Mouse (Mus musculus): ENCODE measurements around the gene Dennd5b. TPM values are rescaled to one million over a fixed set of nuclear protein-coding genes. Genes with fewer than 3 reads are reported as not detected.

Gene Dennd5b
- polyA plus RNA-seq, 1 experiment from 2014 or later, result 4.6 TPM

DNA sequence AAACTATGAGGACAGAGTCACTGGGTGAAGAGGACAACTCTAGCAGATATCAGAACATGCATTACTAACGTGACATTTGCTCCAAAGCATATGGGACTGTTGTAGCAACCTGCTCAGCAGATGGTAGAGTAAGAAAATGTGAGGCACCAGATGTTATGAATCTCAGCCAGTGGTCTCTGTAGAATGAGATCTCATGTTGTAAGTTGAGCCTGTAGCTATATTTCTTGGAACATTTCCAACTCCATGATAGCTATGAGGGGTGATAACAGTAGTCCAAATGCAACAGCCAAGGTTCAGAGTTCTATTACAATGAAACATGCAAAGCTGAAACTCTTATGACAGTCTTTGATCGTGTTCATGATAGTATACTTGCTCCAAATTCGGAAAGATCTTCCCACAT, 28.6 kb downstream of the Dennd5b start:
- H3K9me3 ChIP-seq (replicated peaks; ENCODE audit: low read length), result no peaks in the 10 kb centered on the region
- H3K4me2 ChIP-seq (ENCODE audit: low read length), result no peak overlapping the region
- 0 out of 2 replicates have a peak, but pooled peaks cover 3% of the 10 kb centered on the region for H3K36me3 ChIP-seq (ENCODE audit: insufficient read depth, low read length)
- no peak for TF ChIP-seq CTCF (IDR thresholded peaks at IDR 0.05; ENCODE audit: low read depth)
- no peak for DNase-seq (ENCODE audit: low spot score)
- WGBS, result 75% methylated on average over 3 of the region's 3 CpGs
- H3K4me1 ChIP-seq (replicated peaks; ENCODE audit: insufficient read depth, low read length), result no peaks in the 10 kb centered on the region
- no peak overlapping the region for H3K27ac ChIP-seq
- ATAC-seq (replicated peaks; ENCODE audit: low FRiP score, low read depth), result no peak
- no peak overlapping the region for H3K4me3 ChIP-seq (replicated peaks; ENCODE audit: low read depth, low read length)
- no peak overlapping the region for H3K9ac ChIP-seq (ENCODE audit: low read depth, low read length)
- no peaks in the 10 kb centered on the region for H3K27me3 ChIP-seq (ENCODE audit: insufficient read depth, low read length)

- TF ChIP-seq CTCF (IDR thresholded peaks at IDR 0.05; ENCODE audit: low read depth), result no peak
- H3K4me2 ChIP-seq (ENCODE audit: low read length), result no peak overlapping the region
- no peaks in the 10 kb centered on the region for H3K36me3 ChIP-seq (ENCODE audit: insufficient read depth, low read length)
- no peaks in the 10 kb centered on the region for H3K4me1 ChIP-seq (replicated peaks; ENCODE audit: insufficient read depth, low read length)
- ATAC-seq (replicated peaks; ENCODE audit: low FRiP score, low read depth) (no peak), DNase-seq (ENCODE audit: low spot score) (no peak)
- WGBS, result 80% methylated on average over 4 of the region's 4 CpGs
- H3K27ac ChIP-seq, result no peak overlapping the region
- H3K27me3 ChIP-seq (ENCODE audit: insufficient read depth, low read length), result no peaks in the 10 kb centered on the region
- H3K9ac ChIP-seq (ENCODE audit: low read depth, low read length), result no peak overlapping the region
- no peak overlapping the region for H3K4me3 ChIP-seq (replicated peaks; ENCODE audit: low read depth, low read length)
- no peaks in the 10 kb centered on the region for H3K9me3 ChIP-seq (replicated peaks; ENCODE audit: low read length)
These were observed 30.8 kb downstream of the Dennd5b start for GRCm38 (mm10) chr6:149070592-149071124.

DNA sequence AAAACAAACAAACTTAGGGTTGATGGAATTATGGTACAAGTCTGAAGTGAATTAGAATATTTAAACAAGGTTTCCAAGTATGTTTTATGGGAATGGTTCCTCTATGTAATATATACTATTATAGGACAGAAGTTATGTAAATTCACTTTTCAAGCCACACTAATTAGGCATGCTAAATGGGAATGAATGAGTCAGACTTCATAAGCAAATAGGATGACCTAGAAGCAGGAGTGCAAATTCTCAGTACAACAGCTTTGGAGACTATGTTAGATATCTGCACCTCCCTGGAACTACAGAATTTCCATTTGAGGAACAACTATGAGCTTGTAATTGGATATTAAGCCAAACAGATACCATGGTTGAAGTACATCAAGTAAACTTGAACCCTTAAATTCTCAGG, 38.1 kb downstream of the Dennd5b start:
- Histone ChIP-seq H3K4me3 (replicated peaks; ENCODE audit: low read depth, low read length) (no peak overlapping the region), H3K36me3 (ENCODE audit: insufficient read depth, low read length) (no peaks in the 10 kb centered on the region), H3K4me2 (ENCODE audit: low read length) (no peak overlapping the region), H3K9ac (ENCODE audit: low read depth, low read length) (no peak overlapping the region), H3K9me3 (replicated peaks; ENCODE audit: low read length) (no peaks in the 10 kb centered on the region), H3K27me3 (ENCODE audit: insufficient read depth, low read length) (no peaks in the 10 kb centered on the region), H3K4me1 (replicated peaks; ENCODE audit: insufficient read depth, low read length) (no peaks in the 10 kb centered on the region), H3K27ac (no peak overlapping the region)
- DNase-seq (ENCODE audit: low spot score), result no peak
- no peak for TF ChIP-seq CTCF (IDR thresholded peaks at IDR 0.05; ENCODE audit: low read depth)
- no peak for ATAC-seq (replicated peaks; ENCODE audit: low FRiP score, low read depth)

DNA sequence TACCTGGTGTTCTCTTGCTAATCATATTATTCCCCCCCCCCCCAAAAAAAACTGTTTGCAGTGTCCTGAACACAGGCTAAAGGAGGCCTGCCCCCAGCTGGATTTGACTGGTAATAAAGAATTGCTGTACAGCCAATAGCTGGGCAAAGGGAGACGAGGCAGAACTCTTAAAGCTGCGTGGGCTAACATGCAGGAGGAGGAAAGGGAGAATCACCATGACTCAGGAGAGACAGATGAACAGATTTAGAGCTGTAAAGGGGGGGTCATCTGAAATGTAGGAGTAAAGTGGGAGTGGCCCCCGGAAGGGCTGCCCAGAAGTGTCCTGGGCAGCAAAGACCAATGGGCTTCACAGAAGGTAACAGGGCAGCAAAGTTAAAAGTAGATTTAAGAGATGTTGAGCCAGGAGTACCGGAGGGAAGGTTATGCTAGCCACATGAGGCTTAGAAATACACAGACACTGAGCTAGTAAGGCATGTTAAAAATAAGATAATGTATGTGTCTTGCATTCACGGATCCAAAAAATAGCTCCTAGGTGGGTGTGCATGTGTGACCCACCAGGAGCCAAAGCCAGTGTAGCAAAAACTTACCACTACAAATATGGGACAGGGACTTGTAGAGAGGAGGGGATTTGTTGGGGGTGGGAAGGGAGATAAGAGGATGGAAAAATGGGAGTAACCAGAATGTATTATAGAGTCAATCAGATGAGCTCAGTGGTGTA, 40.7 kb downstream of the Dennd5b start:
- 64% methylated on average over 5 of the region's 5 CpGs for WGBS
- Histone ChIP-seq H3K4me3 (replicated peaks; ENCODE audit: low read depth, low read length) (no peak overlapping the region), H3K9me3 (replicated peaks; ENCODE audit: low read length) (no peaks in the 10 kb centered on the region), H3K36me3 (ENCODE audit: insufficient read depth, low read length) (no peaks in the 10 kb centered on the region), H3K27me3 (ENCODE audit: insufficient read depth, low read length) (no peaks in the 10 kb centered on the region), H3K9ac (ENCODE audit: low read depth, low read length) (no peak overlapping the region), H3K27ac (no peak overlapping the region), H3K4me2 (ENCODE audit: low read length) (no peak overlapping the region), H3K4me1 (replicated peaks; ENCODE audit: insufficient read depth, low read length) (no peaks in the 10 kb centered on the region)
- TF ChIP-seq CTCF (IDR thresholded peaks at IDR 0.05; ENCODE audit: low read depth), result no peak
- ATAC-seq (replicated peaks; ENCODE audit: low FRiP score, low read depth) (no peak), DNase-seq (ENCODE audit: low spot score) (no peak)

DNA sequence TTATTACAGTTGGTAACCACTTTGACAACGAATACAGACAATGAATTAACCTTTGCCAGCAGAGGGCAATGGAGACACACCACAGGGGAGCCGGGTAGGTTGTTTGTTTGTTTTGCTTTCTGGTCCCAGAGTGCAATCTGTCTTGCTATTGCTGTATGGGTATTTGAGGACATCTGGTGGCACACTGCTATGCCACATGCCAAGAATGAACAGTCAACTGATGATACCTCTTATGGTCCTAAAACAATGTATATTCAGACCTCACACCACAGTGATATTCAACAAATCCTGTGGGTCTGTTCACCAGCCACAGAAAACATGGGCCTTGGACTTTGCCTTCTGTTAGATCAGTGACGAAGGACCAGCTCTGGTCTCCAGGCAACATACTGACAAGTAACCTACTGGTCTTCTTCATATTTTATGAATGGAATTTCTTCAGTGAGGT, 43.5 kb downstream of the Dennd5b start:
- Histone ChIP-seq H3K36me3 (ENCODE audit: insufficient read depth, low read length) (no peaks in the 10 kb centered on the region), H3K9ac (ENCODE audit: low read depth, low read length) (no peak overlapping the region), H3K4me1 (replicated peaks; ENCODE audit: insufficient read depth, low read length) (no peaks in the 10 kb centered on the region), H3K9me3 (replicated peaks; ENCODE audit: low read length) (no peaks in the 10 kb centered on the region), H3K27ac (no peak overlapping the region), H3K4me2 (ENCODE audit: low read length) (no peak overlapping the region), H3K27me3 (ENCODE audit: insufficient read depth, low read length) (no peaks in the 10 kb centered on the region), H3K4me3 (replicated peaks; ENCODE audit: low read depth, low read length) (no peak overlapping the region)
- peak; percentile 66; the same call in 1 of the 2 replicates for ATAC-seq (replicated peaks; ENCODE audit: low FRiP score, low read depth)
- peak; percentile 83 for TF ChIP-seq CTCF (IDR thresholded peaks at IDR 0.05; ENCODE audit: low read depth)
- WGBS, result 34% methylated on average over 3 of the region's 3 CpGs
- peak; percentile 60 for DNase-seq (ENCODE audit: low spot score)

- Histone ChIP-seq H3K4me3 (replicated peaks; ENCODE audit: low read depth, low read length) (no peak overlapping the region), H3K9me3 (replicated peaks; ENCODE audit: low read length) (no peaks in the 10 kb centered on the region), H3K27ac (no peak overlapping the region), H3K4me2 (ENCODE audit: low read length) (no peak overlapping the region), H3K4me1 (replicated peaks; ENCODE audit: insufficient read depth, low read length) (no peaks in the 10 kb centered on the region), H3K36me3 (ENCODE audit: insufficient read depth, low read length) (no peaks in the 10 kb centered on the region), H3K9ac (ENCODE audit: low read depth, low read length) (no peak overlapping the region), H3K27me3 (ENCODE audit: insufficient read depth, low read length) (no peaks in the 10 kb centered on the region)
- DNase-seq (ENCODE audit: low spot score) (no peak), ATAC-seq (replicated peaks; ENCODE audit: low FRiP score, low read depth) (no peak)
- 78% methylated on average over 2 of the region's 2 CpGs for WGBS
- no peak for TF ChIP-seq CTCF (IDR thresholded peaks at IDR 0.05; ENCODE audit: low read depth)
These were observed 46.7 kb downstream of the Dennd5b start for GRCm38 (mm10) chr6:149054780-149055179.

All from kidney, postnatal 0 days (tissue).